Mouse (Mus musculus): ENCODE results near the gene Slc22a8. TPM values are rescaled to one million over a fixed set of nuclear protein-coding genes. Genes with fewer than 3 reads are reported as not detected.

Gene Slc22a8
- polyA plus RNA-seq, 1 experiment from 2014 or later, result 0.06 TPM

GRCm38 (mm10) chr19:8570341-8571040 lies 20.6 kb upstream of the Slc22a8 start:
- 55% methylated on average over 2 of the region's 2 CpGs for WGBS
- Histone ChIP-seq H3K27me3 (ENCODE audit: control insufficient read depth, insufficient read depth, low read length) (no peaks in the 10 kb centered on the region), H3K9ac (replicated peaks; ENCODE audit: low read length) (no peak overlapping the region), H3K36me3 (replicated peaks; ENCODE audit: control insufficient read depth, insufficient read depth, low read depth, low read length) (no peaks in the 10 kb centered on the region), H3K4me3 (ENCODE audit: low read depth, low read length) (no peak overlapping the region), H3K9me3 (replicated peaks; ENCODE audit: control insufficient read depth, low read length) (no peaks in the 10 kb centered on the region), H3K27ac (replicated peaks; ENCODE audit: low read depth, low read length) (no peak overlapping the region), H3K4me1 (ENCODE audit: control insufficient read depth, insufficient read depth, low read length) (no peaks in the 10 kb centered on the region), H3K4me2 (ENCODE audit: low read depth, low read length) (no peak overlapping the region)
- ATAC-seq (replicated peaks; ENCODE audit: insufficient number of reproducible peaks, low FRiP score, low TSS enrichment, low read depth) (no peak), DNase-seq (ENCODE audit: low spot score) (no peak)

GRCm38 (mm10) chr19:8571746-8572145 lies 19.3 kb upstream of the Slc22a8 start:
- H3K4me3 ChIP-seq (ENCODE audit: low read depth, low read length), result no peak overlapping the region
- H3K36me3 ChIP-seq (replicated peaks; ENCODE audit: control insufficient read depth, insufficient read depth, low read depth, low read length), result no peaks in the 10 kb centered on the region
- no peaks in the 10 kb centered on the region for H3K4me1 ChIP-seq (ENCODE audit: control insufficient read depth, insufficient read depth, low read length)
- 65% methylated on average over 7 of the region's 7 CpGs for WGBS
- H3K9me3 ChIP-seq (replicated peaks; ENCODE audit: control insufficient read depth, low read length), result no peaks in the 10 kb centered on the region
- no peak overlapping the region for H3K27ac ChIP-seq (replicated peaks; ENCODE audit: low read depth, low read length)
- H3K9ac ChIP-seq (replicated peaks; ENCODE audit: low read length), result no peak overlapping the region
- DNase-seq (ENCODE audit: low spot score) (no peak), ATAC-seq (replicated peaks; ENCODE audit: insufficient number of reproducible peaks, low FRiP score, low TSS enrichment, low read depth) (no peak)
- no peaks in the 10 kb centered on the region for H3K27me3 ChIP-seq (ENCODE audit: control insufficient read depth, insufficient read depth, low read length)
- H3K4me2 ChIP-seq (ENCODE audit: low read depth, low read length), result no peak overlapping the region

GRCm38 (mm10) chr19:8572485-8572884 lies 18.6 kb upstream of the Slc22a8 start:
- 36% methylated on average over 3 of the region's 3 CpGs for WGBS
- H3K9me3 ChIP-seq (replicated peaks; ENCODE audit: control insufficient read depth, low read length), result no peaks in the 10 kb centered on the region

GRCm38 (mm10) chr19:8577432-8577831 lies 13.6 kb upstream of the Slc22a8 start:
- no peak overlapping the region for H3K4me3 ChIP-seq (ENCODE audit: low read depth, low read length)
- H3K36me3 ChIP-seq (replicated peaks; ENCODE audit: control insufficient read depth, insufficient read depth, low read depth, low read length), result no peaks in the 10 kb centered on the region
- DNase-seq (ENCODE audit: low spot score) (no peak), ATAC-seq (replicated peaks; ENCODE audit: insufficient number of reproducible peaks, low FRiP score, low TSS enrichment, low read depth) (no peak)
- H3K27ac ChIP-seq (replicated peaks; ENCODE audit: low read depth, low read length), result no peak overlapping the region
- H3K4me2 ChIP-seq (ENCODE audit: low read depth, low read length), result no peak overlapping the region
- no peaks in the 10 kb centered on the region for H3K27me3 ChIP-seq (ENCODE audit: control insufficient read depth, insufficient read depth, low read length)
- H3K9me3 ChIP-seq (replicated peaks; ENCODE audit: control insufficient read depth, low read length), result no peaks in the 10 kb centered on the region
- 86% methylated on average over 4 of the region's 4 CpGs for WGBS
- H3K9ac ChIP-seq (replicated peaks; ENCODE audit: low read length), result no peak overlapping the region
- H3K4me1 ChIP-seq (ENCODE audit: control insufficient read depth, insufficient read depth, low read length), result no peaks in the 10 kb centered on the region

More at GRCm38 (mm10) chr19:8572485-8572884, 18.6 kb upstream of the Slc22a8 start:
- ATAC-seq (replicated peaks; ENCODE audit: insufficient number of reproducible peaks, low FRiP score, low TSS enrichment, low read depth), result no peak
- H3K27me3 ChIP-seq (ENCODE audit: control insufficient read depth, insufficient read depth, low read length), result no peaks in the 10 kb centered on the region
- no peak for DNase-seq (ENCODE audit: low spot score)
- no peaks in the 10 kb centered on the region for H3K4me1 ChIP-seq (ENCODE audit: control insufficient read depth, insufficient read depth, low read length)
- H3K4me2 ChIP-seq (ENCODE audit: low read depth, low read length), result no peak overlapping the region
- H3K9ac ChIP-seq (replicated peaks; ENCODE audit: low read length), result no peak overlapping the region
- no peak overlapping the region for H3K27ac ChIP-seq (replicated peaks; ENCODE audit: low read depth, low read length)
- H3K4me3 ChIP-seq (ENCODE audit: low read depth, low read length), result no peak overlapping the region
- no peaks in the 10 kb centered on the region for H3K36me3 ChIP-seq (replicated peaks; ENCODE audit: control insufficient read depth, insufficient read depth, low read depth, low read length)

- peak overlapping the region; percentile 47 for H3K4me2 ChIP-seq (ENCODE audit: low read depth, low read length)
- ATAC-seq (replicated peaks; ENCODE audit: insufficient number of reproducible peaks, low FRiP score, low TSS enrichment, low read depth) (peak; percentile 32; the same call in 1 of the 2 replicates), DNase-seq (ENCODE audit: low spot score) (peak; percentile 86)
- H3K27me3 ChIP-seq (ENCODE audit: control insufficient read depth, insufficient read depth, low read length), result no peaks in the 10 kb centered on the region
- no peaks in the 10 kb centered on the region for H3K9me3 ChIP-seq (replicated peaks; ENCODE audit: control insufficient read depth, low read length)
- no peak overlapping the region for H3K27ac ChIP-seq (replicated peaks; ENCODE audit: low read depth, low read length)
- H3K4me3 ChIP-seq (ENCODE audit: low read depth, low read length), result peak overlapping the region; percentile 17
- H3K9ac ChIP-seq (replicated peaks; ENCODE audit: low read length), result peak overlapping the region; percentile 40; the same call in 1 of the 2 replicates
- no peaks in the 10 kb centered on the region for H3K36me3 ChIP-seq (replicated peaks; ENCODE audit: control insufficient read depth, insufficient read depth, low read depth, low read length)
- 10% methylated on average over 24 of the region's 24 CpGs for WGBS
- H3K4me1 ChIP-seq (ENCODE audit: control insufficient read depth, insufficient read depth, low read length), result no peaks in the 10 kb centered on the region
Measured at GRCm38 (mm10) chr19:8578293-8578969, 12.6 kb upstream of the Slc22a8 start.

- Histone ChIP-seq H3K27ac (replicated peaks; ENCODE audit: low read depth, low read length) (no peak overlapping the region), H3K27me3 (ENCODE audit: control insufficient read depth, insufficient read depth, low read length) (no peaks in the 10 kb centered on the region), H3K9ac (replicated peaks; ENCODE audit: low read length) (no peak overlapping the region), H3K36me3 (replicated peaks; ENCODE audit: control insufficient read depth, insufficient read depth, low read depth, low read length) (no peaks in the 10 kb centered on the region), H3K4me1 (ENCODE audit: control insufficient read depth, insufficient read depth, low read length) (no peaks in the 10 kb centered on the region), H3K4me2 (ENCODE audit: low read depth, low read length) (no peak overlapping the region), H3K4me3 (ENCODE audit: low read depth, low read length) (no peak overlapping the region), H3K9me3 (replicated peaks; ENCODE audit: control insufficient read depth, low read length) (no peaks in the 10 kb centered on the region)
- DNase-seq (ENCODE audit: low spot score), result no peak
- ATAC-seq (replicated peaks; ENCODE audit: insufficient number of reproducible peaks, low FRiP score, low TSS enrichment, low read depth), result no peak
- WGBS, result 67% methylated on average over 2 of the region's 2 CpGs
Measured at GRCm38 (mm10) chr19:8578970-8579342, 12.1 kb upstream of the Slc22a8 start.

GRCm38 (mm10) chr19:8585298-8585697 lies 5.8 kb upstream of the Slc22a8 start:
- ATAC-seq (replicated peaks; ENCODE audit: insufficient number of reproducible peaks, low FRiP score, low TSS enrichment, low read depth) (no peak), DNase-seq (ENCODE audit: low spot score) (no peak)
- no peaks in the 10 kb centered on the region for H3K36me3 ChIP-seq (replicated peaks; ENCODE audit: control insufficient read depth, insufficient read depth, low read depth, low read length)
- WGBS, result 90% methylated on average over 3 of the region's 3 CpGs
- no peaks in the 10 kb centered on the region for H3K27me3 ChIP-seq (ENCODE audit: control insufficient read depth, insufficient read depth, low read length)
- H3K4me1 ChIP-seq (ENCODE audit: control insufficient read depth, insufficient read depth, low read length), result no peaks in the 10 kb centered on the region
- no peak overlapping the region for H3K9ac ChIP-seq (replicated peaks; ENCODE audit: low read length)
- no peak overlapping the region for H3K27ac ChIP-seq (replicated peaks; ENCODE audit: low read depth, low read length)
- no peak overlapping the region for H3K4me3 ChIP-seq (ENCODE audit: low read depth, low read length)
- no peaks in the 10 kb centered on the region for H3K9me3 ChIP-seq (replicated peaks; ENCODE audit: control insufficient read depth, low read length)
- H3K4me2 ChIP-seq (ENCODE audit: low read depth, low read length), result no peak overlapping the region

GRCm38 (mm10) chr19:8585899-8586298 lies 5.2 kb upstream of the Slc22a8 start:
- Histone ChIP-seq H3K27ac (replicated peaks; ENCODE audit: low read depth, low read length) (no peak overlapping the region), H3K4me1 (ENCODE audit: control insufficient read depth, insufficient read depth, low read length) (no peaks in the 10 kb centered on the region), H3K4me3 (ENCODE audit: low read depth, low read length) (no peak overlapping the region), H3K4me2 (ENCODE audit: low read depth, low read length) (no peak overlapping the region), H3K27me3 (ENCODE audit: control insufficient read depth, insufficient read depth, low read length) (no peaks in the 10 kb centered on the region), H3K36me3 (replicated peaks; ENCODE audit: control insufficient read depth, insufficient read depth, low read depth, low read length) (no peaks in the 10 kb centered on the region), H3K9me3 (replicated peaks; ENCODE audit: control insufficient read depth, low read length) (no peaks in the 10 kb centered on the region), H3K9ac (replicated peaks; ENCODE audit: low read length) (no peak overlapping the region)
- ATAC-seq (replicated peaks; ENCODE audit: insufficient number of reproducible peaks, low FRiP score, low TSS enrichment, low read depth), result no peak
- WGBS, result 68% methylated on average over 2 of the region's 2 CpGs
- DNase-seq (ENCODE audit: low spot score), result no peak

Data from embryonic facial prominence, embryonic 11.5 days (tissue).